Mouse (Mus musculus): ENCODE results near the gene Zcrb1. TPM values are rescaled to one million over a fixed set of nuclear protein-coding genes. Genes with fewer than 3 reads are reported as not detected.
"Not testable (repeated sequence)": the region's sequence is repeated elsewhere in the genome, so short reads cannot be mapped to it uniquely, and the experiment has no call there.

Zcrb1 gene
- total RNA-seq, 2 experiments from 2014 or later: 60.6 to 67.7 TPM

- not testable (repeated sequence) for DNase-seq (ENCODE audit: low spot score in 2 of 2)
Observed at GRCm38 (mm10) chr15:93372525-93373119, 25.5 kb downstream of the Zcrb1 start.

- DNase-seq (ENCODE audit: low spot score in 2 of 2): no peak
Observed at GRCm38 (mm10) chr15:93371838-93372237, 26.3 kb downstream of the Zcrb1 start.

- DNase-seq (ENCODE audit: low spot score in 2 of 2): no peak
Observed at GRCm38 (mm10) chr15:93368558-93368957, 29.6 kb downstream of the Zcrb1 start.

GRCm38 (mm10) chr15:93365561-93365960 is 32.6 kb downstream of the Zcrb1 start:
- DNase-seq (ENCODE audit: low spot score in 2 of 2): no peak

GRCm38 (mm10) chr15:93358346-93359095 is 39.6 kb downstream of the Zcrb1 start:
- no peak for DNase-seq (ENCODE audit: low spot score in 2 of 2)

- DNase-seq (ENCODE audit: low spot score in 2 of 2): no peak
Observed at GRCm38 (mm10) chr15:93340630-93341379, 57.3 kb downstream of the Zcrb1 start.

GRCm38 (mm10) chr15:93336925-93337761 is 61.0 kb downstream of the Zcrb1 start, which contains the start of gene Yaf2:
Yaf2 (minus strand) TSS chr15:93336935.
- peak; percentile 80 to 86 for DNase-seq (ENCODE audit: low spot score in 2 of 2)

GRCm38 (mm10) chr15:93336658-93336924 is 61.5 kb downstream of the Zcrb1 start:
- DNase-seq (ENCODE audit: low spot score in 2 of 2): no peak

Other genes with a start within 250 kb of the Zcrb1 start
- 10 to 100 TPM; 13.7 to 15.3 TPM for gene Gxylt1, start 123.2 kb downstream of the Zcrb1 start, total RNA-seq (2021)
- gene Yaf2, start 61.4 kb downstream of the Zcrb1 start, total RNA-seq (2021): 10 to 100 TPM; 23.8 to 25.0 TPM
- 10 to 100 TPM; 24.0 to 25.9 TPM for gene Pphln1, start within 50 bp of the Zcrb1 start, total RNA-seq (2021)
- 10 to 100 TPM; 22.5 to 24.5 TPM for gene Prickle1, start 197.6 kb upstream of the Zcrb1 start, total RNA-seq (2021)